Mouse (Mus musculus): ENCODE data around the gene Olfr1359.
"Not testable (repeated sequence)": the region's sequence is repeated elsewhere in the genome, so short reads cannot be mapped to it uniquely, and the experiment has no call there.

Gene Olfr1359

GRCm38 (mm10) chr13:21697811-21698210, at the start of gene Olfr1359:
TSS of gene Olfr1359 (plus strand) at chr13:21698111.
- no peak for DNase-seq (ENCODE audit: low spot score in 2 of 2)

DNA sequence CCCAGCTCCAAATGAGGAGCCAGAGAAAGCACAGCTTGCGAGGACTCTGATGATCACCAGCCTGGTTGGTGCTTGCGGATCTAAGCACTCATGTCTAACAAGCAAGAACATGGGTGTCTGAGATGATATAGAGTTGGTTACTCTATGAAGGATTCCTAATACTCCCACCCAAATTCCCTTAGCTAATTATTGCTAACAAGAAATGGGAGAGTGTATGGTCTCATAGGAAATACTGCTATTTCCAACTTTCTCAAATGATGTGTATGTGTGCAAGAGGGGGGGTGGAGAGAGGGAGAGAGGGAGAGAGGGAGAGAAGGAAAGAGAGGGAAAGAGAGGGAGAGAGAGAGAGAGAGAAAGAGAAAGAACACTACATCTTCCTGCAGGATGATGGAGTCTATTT, 34.6 kb upstream of the Olfr1359 start, which contains the start of gene Olfr1361:
Gene Olfr1361 (minus strand): TSS at position 101 of the 400 bp plus-strand sequence.
- DNase-seq (ENCODE audit: low spot score in 2 of 2) = no peak

GRCm38 (mm10) chr13:21677305-21677704, 20.6 kb upstream of the Olfr1359 start, which contains the start of gene Olfr1360:
TSS of gene Olfr1360 (minus strand) at chr13:21677405.
- DNase-seq (ENCODE audit: low spot score in 2 of 2) = no peak

DNA sequence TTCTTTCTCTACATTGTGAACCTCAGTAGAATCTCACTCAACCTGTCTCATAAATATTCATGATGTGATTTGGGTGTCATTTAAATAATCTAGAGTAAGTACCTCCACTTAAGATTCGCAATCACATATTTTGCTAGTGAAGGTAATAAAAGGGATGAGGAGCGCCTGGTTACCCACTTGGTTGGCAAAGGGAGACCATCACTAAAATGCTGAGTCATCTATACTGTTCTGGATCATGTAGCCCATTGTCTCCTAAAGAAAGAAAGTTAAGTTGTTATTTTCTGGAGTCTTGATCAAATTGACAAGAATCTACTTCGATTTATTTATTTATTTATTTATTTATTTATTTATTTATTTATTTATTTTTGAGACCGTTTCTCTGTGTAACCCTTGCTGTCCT, 8.8 kb downstream of the Olfr1359 start:
- DNase-seq (ENCODE audit: low spot score in 2 of 2) = no peak

DNA sequence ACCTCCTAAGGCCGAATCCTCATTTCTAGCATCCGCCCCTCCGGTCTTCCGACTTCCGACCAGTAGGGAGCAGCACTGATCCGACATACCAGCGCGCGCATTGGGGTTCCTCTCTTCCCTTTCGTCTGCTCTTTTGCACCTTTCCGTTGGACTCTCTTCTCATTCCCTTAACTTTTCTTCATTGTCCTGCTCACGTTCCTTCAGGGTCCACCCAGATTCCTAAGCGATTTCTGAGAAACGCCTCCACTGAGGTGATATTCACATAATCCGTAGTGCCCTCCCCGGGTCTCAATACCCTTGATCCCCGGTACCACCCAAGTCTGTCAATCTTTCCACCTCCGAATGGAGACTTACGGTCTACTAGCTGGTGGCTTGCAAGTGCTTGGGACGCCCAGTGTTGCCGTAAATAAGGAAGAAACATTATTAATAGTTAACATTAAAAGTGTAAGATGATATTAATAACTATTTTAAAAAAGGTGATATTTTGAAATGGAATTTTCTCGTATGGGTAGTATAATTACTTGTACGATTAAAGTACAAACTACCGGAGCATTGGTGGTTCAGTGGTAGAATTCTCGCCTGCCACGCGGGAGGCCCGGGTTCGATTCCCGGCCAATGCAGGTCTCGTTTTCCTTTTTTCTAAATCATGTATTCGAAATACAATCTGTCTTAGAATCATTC, 12.3 kb downstream of the Olfr1359 start:
- peak; percentile 93 for DNase-seq (ENCODE audit: low spot score in 2 of 2)

- peak; percentile 85 to 86 for DNase-seq (ENCODE audit: low spot score in 2 of 2)
Observed at GRCm38 (mm10) chr13:21710821-21711525, 13.1 kb downstream of the Olfr1359 start.

GRCm38 (mm10) chr13:21711698-21712097, 13.8 kb downstream of the Olfr1359 start:
- DNase-seq (ENCODE audit: low spot score in 2 of 2) = no peak

DNA sequence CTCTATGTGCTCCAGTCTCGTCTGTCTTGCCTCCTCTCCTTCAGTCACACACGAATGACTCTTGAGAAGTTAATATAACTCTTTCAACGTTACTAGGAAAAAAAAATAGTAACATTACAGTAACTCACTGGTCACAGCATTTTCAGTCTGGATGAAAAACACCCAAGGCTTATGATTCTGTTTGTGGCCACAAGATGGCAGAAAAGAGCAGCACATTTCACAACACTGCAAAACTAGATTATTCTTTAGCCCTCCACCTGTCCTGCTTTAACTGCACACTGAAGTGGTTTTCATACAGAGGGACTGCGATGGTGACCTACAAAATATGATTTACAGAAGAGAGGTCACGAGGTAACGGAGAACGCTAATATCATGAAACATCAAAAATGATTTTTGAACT, 16.8 kb downstream of the Olfr1359 start:
- DNase-seq (ENCODE audit: low spot score in 2 of 2) = peak; percentile 83 to 84

DNA sequence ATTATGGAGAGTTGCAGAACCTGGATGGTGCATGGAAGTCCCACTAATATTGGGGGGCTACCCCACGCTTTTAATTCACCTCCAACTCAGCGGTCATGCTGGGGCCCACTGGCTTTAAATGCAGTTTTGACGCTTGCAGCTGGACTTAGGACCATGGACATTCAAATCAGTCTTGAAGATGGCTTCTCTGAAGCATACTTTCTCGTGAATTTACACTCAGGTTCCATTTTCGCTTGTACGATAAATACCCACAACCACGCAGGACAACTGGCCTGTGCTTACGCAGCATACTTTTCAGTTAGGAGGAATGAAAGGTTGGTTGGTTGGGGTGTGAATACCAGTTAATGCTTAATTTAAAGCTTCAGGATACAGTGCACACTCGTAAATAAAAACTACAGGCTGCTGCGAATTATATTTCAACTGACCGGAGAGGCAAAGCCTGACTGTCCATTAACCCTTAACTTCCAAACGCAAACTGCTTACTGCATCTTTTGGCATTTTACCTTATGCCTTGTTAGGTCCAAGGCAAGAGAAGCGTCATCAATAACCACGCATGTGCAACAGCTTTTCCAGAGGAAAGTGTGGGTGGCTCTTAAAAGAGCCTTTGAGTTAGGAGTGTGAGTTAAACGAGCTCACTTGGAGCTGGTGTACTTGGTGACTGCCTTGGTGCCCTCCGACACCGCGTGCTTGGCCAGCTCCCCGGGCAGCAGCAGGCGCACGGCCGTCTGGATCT, 17.4 kb downstream of the Olfr1359 start:
- DNase-seq (ENCODE audit: low spot score in 2 of 2) = peak; percentile 21 to 45

- peak; percentile 89 to 90 for DNase-seq (ENCODE audit: low spot score in 2 of 2)
Observed at GRCm38 (mm10) chr13:21715864-21716539, 18.1 kb downstream of the Olfr1359 start, which contains the start of the genes Hist1h2bl and Hist1h2ai. TSS of gene Hist1h2bl (minus strand) at chr13:21716143. TSS of gene Hist1h2ai (plus strand) at chr13:21716422.

DNA sequence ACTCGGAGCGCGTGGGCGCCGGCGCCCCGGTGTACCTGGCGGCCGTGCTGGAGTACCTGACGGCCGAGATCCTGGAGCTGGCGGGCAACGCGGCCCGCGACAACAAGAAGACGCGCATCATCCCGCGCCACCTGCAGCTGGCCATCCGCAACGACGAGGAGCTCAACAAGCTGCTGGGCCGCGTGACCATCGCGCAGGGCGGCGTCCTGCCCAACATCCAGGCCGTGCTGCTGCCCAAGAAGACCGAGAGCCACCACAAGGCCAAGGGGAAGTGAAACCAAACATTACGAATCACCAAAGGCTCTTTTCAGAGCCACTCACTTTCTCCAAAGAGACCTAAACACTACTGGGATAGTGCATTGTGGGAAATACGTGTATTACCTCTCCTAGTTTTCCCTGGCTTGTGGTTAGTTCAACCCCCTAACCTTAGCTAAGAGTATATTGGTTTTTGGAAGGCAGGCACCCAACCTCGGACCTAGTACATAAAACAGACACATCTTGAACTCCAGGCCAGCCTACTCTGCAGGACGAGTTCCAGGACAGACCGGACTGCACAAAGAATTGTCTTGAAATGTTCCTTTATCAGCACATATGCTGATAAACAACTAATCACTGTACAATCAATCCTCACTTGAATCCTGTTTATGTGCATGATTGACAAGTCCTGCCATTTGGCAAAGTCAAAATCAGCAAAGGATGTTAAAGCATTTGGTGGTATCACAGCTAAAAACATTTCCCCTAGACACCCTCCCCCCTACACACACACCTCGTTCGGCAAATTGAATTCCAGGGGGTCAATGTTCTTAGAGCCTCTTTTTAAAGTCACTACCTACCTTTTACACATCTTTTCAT, 18.9 kb downstream of the Olfr1359 start:
- DNase-seq (ENCODE audit: low spot score in 2 of 2) = peak; percentile 16 to 22

DNA sequence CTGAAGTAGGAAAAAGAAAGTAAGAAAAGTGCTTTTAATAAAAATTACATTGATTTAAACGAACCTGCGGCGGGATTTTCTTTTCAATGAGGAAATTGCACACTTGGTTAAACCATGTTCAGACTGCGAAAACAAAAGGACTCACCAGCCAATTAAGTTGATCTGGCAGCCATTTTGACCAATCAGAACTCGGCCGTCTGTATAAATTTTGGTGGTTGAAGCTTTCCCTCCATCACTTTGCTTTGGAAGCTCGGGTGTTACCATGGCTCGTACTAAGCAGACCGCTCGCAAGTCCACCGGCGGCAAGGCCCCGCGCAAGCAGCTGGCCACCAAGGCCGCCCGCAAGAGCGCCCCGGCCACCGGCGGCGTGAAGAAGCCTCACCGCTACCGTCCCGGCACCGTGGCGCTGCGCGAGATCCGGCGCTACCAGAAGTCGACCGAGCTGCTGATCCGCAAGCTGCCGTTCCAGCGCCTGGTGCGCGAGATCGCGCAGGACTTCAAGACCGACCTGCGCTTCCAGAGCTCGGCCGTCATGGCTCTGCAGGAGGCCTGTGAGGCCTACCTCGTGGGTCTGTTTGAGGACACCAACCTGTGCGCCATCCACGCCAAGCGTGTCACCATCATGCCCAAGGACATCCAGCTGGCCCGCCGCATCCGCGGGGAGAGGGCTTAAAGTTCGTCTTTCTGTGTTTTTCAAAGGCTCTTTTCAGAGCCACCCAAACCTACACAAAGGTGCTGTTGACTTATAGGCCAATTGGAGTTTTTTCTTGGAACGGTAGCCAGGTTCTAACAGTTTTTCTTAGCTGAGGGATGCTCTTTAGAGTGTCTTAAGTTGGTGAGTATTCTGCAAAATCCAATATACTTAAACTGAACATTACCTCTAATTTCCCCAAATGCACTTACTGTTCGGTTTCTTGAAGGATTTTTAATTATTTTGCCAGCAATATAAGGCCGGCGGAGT, 19.8 kb downstream of the Olfr1359 start, which contains the start of gene Hist1h3h:
Gene Hist1h3h (plus strand): TSS at position 263 of the 961 bp plus-strand sequence.
- DNase-seq (ENCODE audit: low spot score in 2 of 2) = peak; percentile 92

- DNase-seq (ENCODE audit: low spot score in 2 of 2) = no peak
Observed at GRCm38 (mm10) chr13:21718381-21719080, 20.6 kb downstream of the Olfr1359 start.

GRCm38 (mm10) chr13:21721107-21721756, 23.3 kb downstream of the Olfr1359 start:
- not testable (repeated sequence) for DNase-seq (ENCODE audit: low spot score in 2 of 2)

DNA sequence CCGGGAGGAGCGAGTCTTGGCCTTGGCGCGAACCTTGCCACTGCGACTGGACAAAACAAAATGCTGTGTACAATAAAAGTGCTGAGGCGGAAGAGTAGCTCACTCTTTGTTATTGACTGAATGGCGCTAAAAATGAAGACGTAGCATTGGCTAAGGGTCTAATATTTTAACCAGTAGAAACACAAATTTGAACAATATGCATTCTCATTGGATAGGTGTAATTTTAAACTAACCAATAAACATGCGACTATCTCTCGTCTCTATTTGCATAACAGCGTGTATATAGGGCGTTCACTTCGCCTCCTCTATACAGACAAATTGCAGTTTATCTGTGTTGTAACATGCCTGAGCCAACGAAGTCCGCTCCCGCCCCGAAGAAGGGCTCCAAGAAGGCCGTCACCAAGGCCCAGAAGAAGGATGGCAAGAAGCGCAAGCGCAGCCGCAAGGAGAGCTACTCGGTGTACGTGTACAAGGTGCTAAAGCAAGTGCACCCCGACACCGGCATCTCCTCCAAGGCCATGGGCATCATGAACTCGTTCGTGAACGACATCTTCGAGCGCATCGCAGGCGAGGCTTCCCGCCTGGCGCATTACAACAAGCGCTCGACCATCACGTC, 24.0 kb downstream of the Olfr1359 start, which contains the start of gene Hist1h2bm:
Gene Hist1h2bm (plus strand): TSS at position 288 of the 616 bp plus-strand sequence.
- peak; percentile 71 to 75 for DNase-seq (ENCODE audit: low spot score in 2 of 2)

- DNase-seq (ENCODE audit: low spot score in 2 of 2) = no peak
Observed at GRCm38 (mm10) chr13:21722373-21722925, 24.5 kb downstream of the Olfr1359 start.

All from right cerebral cortex, adult 2 months (tissue).